Mouse (Mus musculus) forebrain, embryonic 15.5 days (tissue): ENCODE data around the gene Rras. TPM values are rescaled to one million over a fixed set of nuclear protein-coding genes. Genes with fewer than 3 reads are reported as not detected.

Experiments
- ATAC-seq: fragments of 200-750 bp; cut with Nextera tagmentation; replicated peaks from 2 replicates; pipeline ENCODE4 v1.8.0; 2017; ENCODE audit warnings: mild to moderate bottlenecking, moderate TSS enrichment, moderate library complexity
- H3K27ac ChIP-seq: fragments of 300-500 bp; sonication (generic); replicated peaks from 2 replicates; pipeline ENCODE4 v1.5.1; 2015; ENCODE audit warnings: mild to moderate bottlenecking, inconsistent platforms
- H3K27me3 ChIP-seq: fragments of 300-500 bp; sonication (generic); 2 replicates; pipeline ENCODE4 v1.6.1; 2015; ENCODE audit warnings: inconsistent platforms
- H3K36me3 ChIP-seq: fragments of 300-500 bp; sonication (generic); 2 replicates; pipeline ENCODE4 v1.6.1; 2015; ENCODE audit warnings: mild to moderate bottlenecking, inconsistent platforms
- H3K4me1 ChIP-seq: fragments of 300-500 bp; sonication (generic); 2 replicates; pipeline ENCODE4 v1.6.1; 2015; ENCODE audit warnings: inconsistent platforms
- H3K4me2 ChIP-seq: fragments of 300-500 bp; sonication (generic); replicated peaks from 2 replicates; pipeline ENCODE4 v1.6.1; 2015; ENCODE audit warnings: mild to moderate bottlenecking, inconsistent platforms
- H3K4me3 ChIP-seq: fragments of 300-500 bp; sonication (generic); 2 replicates; pipeline ENCODE4 v1.5.1; 2015; ENCODE audit warnings: mild to moderate bottlenecking, inconsistent platforms
- H3K9ac ChIP-seq: fragments of 300-500 bp; sonication (generic); replicated peaks from 2 replicates; pipeline ENCODE4 v1.6.1; 2015; ENCODE audit warnings: mild to moderate bottlenecking, inconsistent platforms
- H3K9me3 ChIP-seq: fragments of 300-500 bp; sonication (generic); 2 replicates; pipeline ENCODE4 v1.6.1; 2016; ENCODE audit warnings: inconsistent platforms
- WGBS: fragments of 180-500 bp; shearing (Covaris S2); methylation state at CpG from one replicate; pipeline ENCODE4 v1.1.7; 2015; ENCODE audit warnings: mixed read lengths; 5-methylcytosine and 5-hydroxymethylcytosine counted together
- polyA plus RNA-seq: library from polyadenylated mRNA; unstranded; fragments of >200 nt; fragmentation: Nextera tagmentation; extraction: Ambion mirVana; gene quantifications from 2 replicates; pipeline ENCODE4 v1.2.1, GENCODE M21; 2015

Rras gene
- polyA plus RNA-seq, 1 experiment from 2014 or later, result 11.5 TPM

GRCm38 (mm10) chr7:45036702-45037101 is 18.9 kb downstream of the Rras start:
- no peaks in the 10 kb centered on the region for H3K4me1 ChIP-seq
- H3K4me2 ChIP-seq, result no peak overlapping the region
- no peak for ATAC-seq
- no peak overlapping the region for H3K9ac ChIP-seq
- H3K9me3 ChIP-seq, result no peaks in the 10 kb centered on the region
- H3K4me3 ChIP-seq, result no peak overlapping the region
- no peak overlapping the region for H3K27ac ChIP-seq
- 94% methylated on average over 11 of the region's 11 CpGs for WGBS
- no peaks in the 10 kb centered on the region for H3K27me3 ChIP-seq
- H3K36me3 ChIP-seq, result peaks cover 98% of the 10 kb centered on the region

GRCm38 (mm10) chr7:45037720-45038361 is 20.1 kb downstream of the Rras start:
- H3K4me2 ChIP-seq, result no peak overlapping the region
- no peaks in the 10 kb centered on the region for H3K4me1 ChIP-seq
- H3K9ac ChIP-seq, result no peak overlapping the region
- no peaks in the 10 kb centered on the region for H3K9me3 ChIP-seq
- peaks cover 98% of the 10 kb centered on the region for H3K36me3 ChIP-seq
- 74% methylated on average over 7 of the region's 7 CpGs for WGBS
- no peak overlapping the region for H3K27ac ChIP-seq
- no peak overlapping the region for H3K4me3 ChIP-seq
- no peaks in the 10 kb centered on the region for H3K27me3 ChIP-seq
- ATAC-seq, result no peak

DNA sequence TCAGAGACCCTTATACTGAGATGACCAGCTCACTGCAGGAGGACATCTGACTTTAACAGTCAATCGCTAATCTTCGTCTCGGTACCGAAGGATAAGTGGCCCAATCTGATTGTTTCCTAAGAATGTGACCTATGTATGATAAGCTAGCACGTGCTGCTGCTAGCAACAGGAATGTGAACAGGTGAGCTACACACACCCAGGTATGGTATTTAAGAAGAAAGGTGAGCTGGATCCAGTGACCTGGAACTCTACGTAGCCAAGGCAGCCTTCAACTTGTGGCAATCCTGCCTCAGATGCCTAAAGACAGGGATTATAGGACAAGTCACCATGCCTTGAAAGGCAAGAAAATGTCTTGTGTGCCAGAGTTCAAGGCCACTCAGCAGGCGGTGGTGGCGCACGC is 20.6 kb downstream of the Rras start:
- no peak overlapping the region for H3K27ac ChIP-seq
- H3K4me3 ChIP-seq, result no peak overlapping the region
- no peak overlapping the region for H3K4me2 ChIP-seq
- peaks cover 98% of the 10 kb centered on the region for H3K36me3 ChIP-seq
- H3K27me3 ChIP-seq, result no peaks in the 10 kb centered on the region
- ATAC-seq, result no peak
- no peaks in the 10 kb centered on the region for H3K9me3 ChIP-seq
- no peak overlapping the region for H3K9ac ChIP-seq
- H3K4me1 ChIP-seq, result no peaks in the 10 kb centered on the region
- WGBS, result 96% methylated on average over 9 of the region's 9 CpGs

DNA sequence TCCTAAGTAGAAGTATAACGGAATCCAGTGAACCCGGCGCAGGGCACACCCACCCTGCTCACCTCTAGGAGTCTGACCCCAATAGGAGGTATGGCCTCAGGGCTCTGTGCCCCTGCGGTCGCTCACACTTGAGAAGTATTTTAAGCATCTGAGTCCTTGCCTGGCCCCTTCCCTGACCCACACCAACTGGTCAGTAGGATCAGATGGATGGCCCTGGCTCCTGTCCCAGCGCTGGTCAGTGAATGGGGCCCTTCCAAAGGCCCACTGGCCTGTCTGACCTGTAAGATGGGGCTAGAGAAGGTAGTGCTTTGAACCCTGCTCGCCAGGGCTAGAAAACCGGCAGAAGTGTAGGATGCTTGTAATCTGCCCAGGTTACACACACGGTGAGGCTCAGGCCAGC is 23.1 kb downstream of the Rras start:
- no peaks in the 10 kb centered on the region for H3K4me1 ChIP-seq
- no peak overlapping the region for H3K27ac ChIP-seq
- peaks cover 97% of the 10 kb centered on the region for H3K36me3 ChIP-seq
- no peaks in the 10 kb centered on the region for H3K9me3 ChIP-seq
- WGBS, result 92% methylated on average over 9 of the region's 9 CpGs
- H3K27me3 ChIP-seq, result no peaks in the 10 kb centered on the region
- H3K4me2 ChIP-seq, result no peak overlapping the region
- no peak for ATAC-seq
- H3K9ac ChIP-seq, result no peak overlapping the region
- H3K4me3 ChIP-seq, result no peak overlapping the region

DNA sequence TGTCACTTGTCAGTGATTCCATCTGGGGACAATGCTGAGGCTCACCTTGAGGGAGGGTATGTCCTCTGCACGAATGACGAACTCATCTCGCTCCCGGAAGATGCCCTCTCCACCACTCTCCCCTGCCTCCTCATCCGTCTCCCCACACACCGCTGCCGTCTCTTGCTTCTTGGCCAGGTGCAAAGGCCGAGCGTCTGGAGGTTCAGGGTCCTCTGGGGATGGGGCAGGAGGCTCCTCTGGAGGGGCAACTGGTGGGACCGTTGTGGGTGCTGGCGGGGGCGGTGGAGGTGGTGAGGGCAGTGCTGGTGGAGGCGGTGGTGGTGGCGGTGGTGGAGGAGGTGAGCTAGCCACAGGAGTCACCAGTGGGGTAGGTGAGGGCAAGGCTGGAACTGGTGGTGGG is 25.5 kb downstream of the Rras start:
- Histone ChIP-seq H3K4me1 (no peaks in the 10 kb centered on the region), H3K36me3 (peaks cover 97% of the 10 kb centered on the region), H3K4me2 (no peak overlapping the region), H3K27ac (no peak overlapping the region), H3K27me3 (no peaks in the 10 kb centered on the region), H3K9ac (no peak overlapping the region), H3K9me3 (no peaks in the 10 kb centered on the region), H3K4me3 (no peak overlapping the region)
- 96% methylated on average over 14 of the region's 14 CpGs for WGBS
- no peak for ATAC-seq

- ATAC-seq, result no peak
- H3K9ac ChIP-seq, result no peak overlapping the region
- no peak overlapping the region for H3K4me2 ChIP-seq
- H3K27ac ChIP-seq, result no peak overlapping the region
- WGBS, result 93% methylated on average over 22 of the region's 22 CpGs
- no peaks in the 10 kb centered on the region for H3K27me3 ChIP-seq
- peaks cover 96% of the 10 kb centered on the region for H3K36me3 ChIP-seq
- no peak overlapping the region for H3K4me3 ChIP-seq
- no peaks in the 10 kb centered on the region for H3K9me3 ChIP-seq
- peaks cover 8% of the 10 kb centered on the region for H3K4me1 ChIP-seq
Measured at GRCm38 (mm10) chr7:45045741-45046140, 28.0 kb downstream of the Rras start.

DNA sequence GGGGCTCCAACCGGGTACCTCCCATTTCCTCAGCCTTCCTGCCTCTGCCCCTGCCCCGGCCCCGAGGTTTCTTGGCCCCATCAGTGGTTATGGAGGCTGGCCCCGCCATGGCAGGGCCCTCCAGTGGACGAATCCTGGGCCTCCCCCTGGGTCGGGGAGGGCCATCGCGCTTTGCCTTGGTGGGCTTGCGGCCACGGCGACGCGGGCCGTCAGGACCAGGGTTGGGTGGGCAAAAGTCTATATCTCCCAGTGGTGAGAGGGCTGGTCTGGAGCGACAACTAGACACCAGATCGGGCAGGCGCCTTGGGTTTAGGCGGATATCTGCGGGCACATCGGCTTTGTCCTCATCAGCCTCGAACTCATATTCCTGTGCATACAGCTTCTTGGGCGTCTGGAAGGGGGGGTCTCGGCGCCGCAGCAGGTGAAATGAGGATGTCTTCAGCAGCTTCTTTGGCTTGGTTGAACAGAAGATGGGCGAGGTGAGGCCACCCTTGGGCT is 29.1 kb downstream of the Rras start:
- H3K4me1 ChIP-seq, result peaks cover 19% of the 10 kb centered on the region
- no peak overlapping the region for H3K27ac ChIP-seq
- no peaks in the 10 kb centered on the region for H3K9me3 ChIP-seq
- no peak overlapping the region for H3K9ac ChIP-seq
- H3K4me2 ChIP-seq, result no peak overlapping the region
- no peak overlapping the region for H3K4me3 ChIP-seq
- WGBS, result 97% methylated on average over 26 of the region's 26 CpGs
- H3K36me3 ChIP-seq, result peaks cover 84% of the 10 kb centered on the region
- H3K27me3 ChIP-seq, result no peaks in the 10 kb centered on the region
- ATAC-seq, result no peak

DNA sequence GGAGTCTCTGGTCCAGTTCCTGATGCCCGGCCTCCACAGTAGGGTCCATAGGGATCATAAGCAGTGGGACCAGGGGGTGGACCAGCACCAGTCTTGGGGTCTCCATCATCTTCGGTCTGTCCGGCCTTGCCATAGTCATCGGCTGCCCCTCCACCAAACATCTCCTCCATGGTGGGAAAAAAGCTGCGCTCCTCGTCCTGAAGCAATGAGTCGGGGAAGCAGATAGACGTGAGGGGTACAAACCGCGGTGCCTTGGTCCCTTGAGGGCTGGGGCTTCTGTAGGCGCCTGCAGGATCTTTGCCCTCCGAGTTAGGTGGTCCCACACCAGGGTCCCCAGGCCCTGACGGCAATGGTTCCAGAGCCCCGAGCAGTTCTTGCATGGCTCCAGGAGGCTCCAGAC is 29.7 kb downstream of the Rras start:
- no peak overlapping the region for H3K4me3 ChIP-seq
- H3K36me3 ChIP-seq, result peaks cover 78% of the 10 kb centered on the region
- H3K4me2 ChIP-seq, result no peak overlapping the region
- no peak for ATAC-seq
- H3K9me3 ChIP-seq, result no peaks in the 10 kb centered on the region
- no peak overlapping the region for H3K9ac ChIP-seq
- no peak overlapping the region for H3K27ac ChIP-seq
- peaks cover 22% of the 10 kb centered on the region for H3K4me1 ChIP-seq
- no peaks in the 10 kb centered on the region for H3K27me3 ChIP-seq
- 96% methylated on average over 14 of the region's 14 CpGs for WGBS

GRCm38 (mm10) chr7:45048001-45048890 is 30.5 kb downstream of the Rras start:
- WGBS, result 92% methylated on average over 38 of the region's 38 CpGs
- Histone ChIP-seq H3K27me3 (no peaks in the 10 kb centered on the region), H3K9ac (no peak overlapping the region)

DNA sequence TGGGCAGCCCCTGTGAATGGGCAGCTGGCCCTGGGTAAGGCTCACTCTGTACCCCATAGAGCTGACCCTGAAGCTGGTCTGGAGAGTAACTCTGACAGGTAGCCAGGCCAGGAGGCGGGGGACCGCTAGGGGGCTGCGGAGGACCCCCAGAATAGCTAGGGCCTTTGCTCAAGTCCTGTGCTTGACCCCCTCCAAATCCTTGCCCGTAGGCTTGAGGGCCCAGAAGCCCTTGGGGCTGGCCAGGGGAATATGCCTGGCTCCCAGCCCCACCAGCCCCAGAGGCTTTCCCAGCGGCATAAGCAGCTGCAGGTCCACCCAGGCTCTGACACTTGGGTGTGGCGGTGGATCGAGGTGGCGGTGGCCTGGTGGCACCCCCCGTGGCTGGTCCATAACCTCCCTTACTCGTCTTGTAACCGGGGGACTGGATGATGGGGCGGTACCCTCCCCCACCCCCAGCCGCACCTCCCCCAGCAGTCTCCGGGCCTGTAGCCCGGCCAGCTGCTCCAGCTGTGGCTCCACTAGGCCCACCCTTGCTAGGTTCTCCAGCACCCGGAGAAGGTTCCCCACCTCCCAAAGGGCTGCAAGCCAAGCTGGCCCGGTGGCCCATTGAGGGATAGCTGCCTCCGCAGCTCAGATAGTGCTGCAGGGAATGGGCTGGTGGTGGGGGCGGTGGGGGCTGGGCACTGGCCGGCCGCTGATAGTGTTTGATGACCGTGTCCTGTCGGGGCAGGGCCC is 31.3 kb downstream of the Rras start:
- H3K27me3 ChIP-seq, result no peaks in the 10 kb centered on the region
- WGBS, result 92% methylated on average over 23 of the region's 23 CpGs
- peaks cover 62% of the 10 kb centered on the region for H3K36me3 ChIP-seq
- H3K4me2 ChIP-seq, result no peak overlapping the region
- H3K9me3 ChIP-seq, result no peaks in the 10 kb centered on the region
- H3K4me1 ChIP-seq, result peaks cover 27% of the 10 kb centered on the region
- no peak for ATAC-seq
- no peak overlapping the region for H3K4me3 ChIP-seq
- H3K9ac ChIP-seq, result no peak overlapping the region
- H3K27ac ChIP-seq, result no peak overlapping the region

More at GRCm38 (mm10) chr7:45048001-45048890, 30.5 kb downstream of the Rras start:
- H3K9me3 ChIP-seq, result no peaks in the 10 kb centered on the region
- H3K36me3 ChIP-seq, result peaks cover 71% of the 10 kb centered on the region
- ATAC-seq, result no peak
- no peak overlapping the region for H3K27ac ChIP-seq
- no peak overlapping the region for H3K4me2 ChIP-seq
- H3K4me3 ChIP-seq, result no peak overlapping the region
- peaks cover 22% of the 10 kb centered on the region for H3K4me1 ChIP-seq

DNA sequence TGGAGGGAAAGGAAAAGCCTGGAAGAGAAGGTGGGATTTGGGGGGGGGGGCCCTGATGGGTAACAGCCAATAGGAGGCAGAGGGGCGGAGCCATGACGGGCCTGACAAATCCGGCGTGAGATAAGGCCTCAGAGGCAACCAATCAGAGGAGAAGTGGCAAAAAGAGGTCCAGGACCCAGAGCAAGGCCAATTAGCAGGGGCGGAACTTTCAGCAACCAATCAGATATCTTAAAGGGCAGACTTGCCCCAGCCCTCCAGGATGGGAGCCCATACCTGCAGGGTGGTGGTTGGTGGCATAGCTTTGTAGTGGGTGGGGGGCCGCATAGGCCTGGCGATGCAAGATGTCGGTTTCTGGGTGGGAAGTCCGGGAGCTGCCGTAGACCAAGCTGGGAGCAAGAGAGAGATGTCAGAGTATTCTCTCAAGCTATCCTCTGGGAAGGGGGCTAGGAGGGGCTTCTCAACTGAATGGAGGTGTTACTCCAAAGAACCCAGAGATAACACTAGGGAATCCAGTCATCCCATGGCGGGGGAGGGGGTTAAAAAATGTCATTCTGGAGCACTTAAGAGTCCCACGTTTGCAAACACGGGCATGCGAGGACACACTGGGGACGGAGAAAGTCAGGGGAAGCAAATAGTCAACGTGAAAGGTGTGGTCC is 33.3 kb downstream of the Rras start:
- Histone ChIP-seq H3K36me3 (peaks cover 43% of the 10 kb centered on the region), H3K9me3 (no peaks in the 10 kb centered on the region), H3K9ac (peak overlapping the region; percentile 92), H3K4me2 (peak overlapping the region; percentile 94), H3K27me3 (no peaks in the 10 kb centered on the region), H3K27ac (peak overlapping the region; percentile 100), H3K4me3 (peak overlapping the region; percentile 86), H3K4me1 (peaks cover 30% of the 10 kb centered on the region)
- peak; percentile 51 for ATAC-seq
- 2% methylated on average over 16 of the region's 16 CpGs for WGBS
